Comparison of ENCODE assay signal across 8 mouse cellular contexts in genomic region chr11:11844367-11844971, GRCm38 (mm10). TPM values are rescaled to one million over a fixed set of nuclear protein-coding genes. Genes with fewer than 3 reads are reported as not detected.
DNase-seq lines count a peak whose midpoint lies in the region; ATAC-seq and TF ChIP-seq lines count a peak whose summit lies in the region.

No protein-coding gene starts in this region.

- no peaks in the 10 kb centered on the region for H3K36me3 ChIP-seq in hindbrain, postnatal 0 days (ENCODE audit: insufficient read depth, low read length)
- H3K36me3 ChIP-seq in liver, embryonic 12.5 days = no peaks in the 10 kb centered on the region
- H3K36me3 ChIP-seq in neural tube, embryonic 14.5 days (ENCODE audit: control insufficient read depth, insufficient read depth, low read length) = no peaks in the 10 kb centered on the region

- no peak overlapping the region for H3K4me2 ChIP-seq in hindbrain, postnatal 0 days (ENCODE audit: low read depth, low read length)
- H3K4me2 ChIP-seq in liver, embryonic 12.5 days = no peak overlapping the region
- no peak overlapping the region for H3K4me2 ChIP-seq in neural tube, embryonic 14.5 days (ENCODE audit: low read depth, low read length)

- DNase-seq in CD4-positive, CD25-positive, alpha-beta regulatory T cell, adult 2 months (ENCODE audit: low read depth, low spot score) = peak; percentile 25
- peak; percentile 57 for DNase-seq in cerebellum, adult 9-11 months
- DNase-seq in gastrocnemius, postnatal 14 days = peak; percentile 93
- DNase-seq in hindbrain, postnatal 0 days (ENCODE audit: low spot score) = peak; percentile 81
- no peak for DNase-seq in spleen, adult 12 weeks (ENCODE audit: low spot score)

- H3K27ac ChIP-seq in hindbrain, postnatal 0 days = peak overlapping the region; percentile 48; the same call in 1 of the 2 replicates
- H3K27ac ChIP-seq in liver, embryonic 12.5 days = no peak overlapping the region
- no peak overlapping the region for H3K27ac ChIP-seq in neural tube, embryonic 14.5 days (ENCODE audit: low read depth, low read length)

- 26% methylated on average over 13 of the region's 13 CpGs for WGBS in hindbrain, postnatal 0 days
- 57% methylated on average over 13 of the region's 13 CpGs for WGBS in liver, embryonic 12.5 days (ENCODE audit: insufficient replicate concordance)
- WGBS in neural tube, embryonic 14.5 days = 36% methylated on average over 13 of the region's 13 CpGs

- peak; percentile 76 for TF ChIP-seq CTCF in hindbrain, postnatal 0 days (IDR thresholded peaks at IDR 0.05; ENCODE audit: low read depth)

- intact Hi-C loops in gastrocnemius, postnatal 14 days (cut with DNase I; ENCODE audit: low total_unique reads) = no loop called here

- H3K4me1 ChIP-seq in hindbrain, postnatal 0 days (ENCODE audit: insufficient read depth, low read length) = no peaks in the 10 kb centered on the region
- H3K4me1 ChIP-seq in liver, embryonic 12.5 days = peaks cover 51% of the 10 kb centered on the region
- no peaks in the 10 kb centered on the region for H3K4me1 ChIP-seq in neural tube, embryonic 14.5 days (ENCODE audit: control insufficient read depth, insufficient read depth, low read length)

- no peak overlapping the region for H3K9ac ChIP-seq in hindbrain, postnatal 0 days (replicated peaks; ENCODE audit: low read length)
- H3K9ac ChIP-seq in liver, embryonic 12.5 days = no peak overlapping the region
- no peak overlapping the region for H3K9ac ChIP-seq in neural tube, embryonic 14.5 days (replicated peaks; ENCODE audit: low read depth, low read length)

- no peaks in the 10 kb centered on the region for H3K27me3 ChIP-seq in hindbrain, postnatal 0 days (ENCODE audit: insufficient read depth, low read length)
- peaks cover 10% of the 10 kb centered on the region; the same call in 1 of the 2 replicates for H3K27me3 ChIP-seq in liver, embryonic 12.5 days (replicated peaks)
- H3K27me3 ChIP-seq in neural tube, embryonic 14.5 days (ENCODE audit: control insufficient read depth, insufficient read depth, low read length) = no peaks in the 10 kb centered on the region

- H3K4me3 ChIP-seq in hindbrain, postnatal 0 days (ENCODE audit: low read length) = no peak overlapping the region
- no peak overlapping the region for H3K4me3 ChIP-seq in liver, embryonic 12.5 days
- H3K4me3 ChIP-seq in neural tube, embryonic 14.5 days (ENCODE audit: low read depth, low read length) = no peak overlapping the region

- no peaks in the 10 kb centered on the region for H3K9me3 ChIP-seq in hindbrain, postnatal 0 days (ENCODE audit: low read length)
- H3K9me3 ChIP-seq in liver, embryonic 12.5 days (replicated peaks) = no peaks in the 10 kb centered on the region
- no peaks in the 10 kb centered on the region for H3K9me3 ChIP-seq in neural tube, embryonic 14.5 days (ENCODE audit: control insufficient read depth, low read length)

- no peak for ATAC-seq in CD4-positive, CD25-positive, alpha-beta regulatory T cell, adult 4 months
- ATAC-seq in hindbrain, postnatal 0 days = peak; percentile 94
- peak; percentile 20; the same call in 1 of the 2 replicates for ATAC-seq in liver, embryonic 12.5 days
- peak; percentile 87 for ATAC-seq in neural tube, embryonic 14.5 days (ENCODE audit: low read depth)

RNA-seq across cellular contexts. Expression of gene Fignl1, which starts 35.7 kb away (rescaled TPM):
- polyA plus RNA-seq in CD4-positive, CD25-positive, alpha-beta regulatory T cell, adult 4 months (2017; shearing (Covaris generic)) = 10 to 100 TPM in 1 of 2 experiments, 1 to 10 TPM in 1; 8.3 to 13.4 TPM
- total RNA-seq in gastrocnemius, postnatal 14 days (2021) = 1 to 10 TPM; 1.5 to 2.9 TPM
- 10.7 and 11.3 TPM in 2 replicates for total RNA-seq in hindbrain, postnatal 0 days (2014; rRNA removed)
- polyA plus RNA-seq in hindbrain, postnatal 0 days (2015; fragmentation: Nextera tagmentation; extraction: Ambion mirVana) = 7.0 and 8.8 TPM in 2 replicates
- polyA plus RNA-seq in liver, embryonic 12.5 days (2016; fragmentation: Nextera tagmentation; extraction: Ambion mirVana) = 126 and 130 TPM in 2 replicates
- 8.0 and 9.5 TPM in 2 replicates for polyA plus RNA-seq in neural tube, embryonic 14.5 days (2014; fragmentation: Nextera tagmentation; extraction: Ambion mirVana)

RNA-seq across cellular contexts. Expression of gene Ddc, which starts 53.5 kb away (rescaled TPM):
- 1 to 10 TPM; 5.1 to 5.2 TPM for polyA plus RNA-seq in CD4-positive, CD25-positive, alpha-beta regulatory T cell, adult 4 months (2017; shearing (Covaris generic))
- total RNA-seq in gastrocnemius, postnatal 14 days (2021) = 10 to 100 TPM; 20.5 to 28.2 TPM
- 11.4 and 13.7 TPM in 2 replicates for total RNA-seq in hindbrain, postnatal 0 days (2014; rRNA removed)
- polyA plus RNA-seq in hindbrain, postnatal 0 days (2015; fragmentation: Nextera tagmentation; extraction: Ambion mirVana) = 15.4 and 20.5 TPM in 2 replicates
- polyA plus RNA-seq in liver, embryonic 12.5 days (2016; fragmentation: Nextera tagmentation; extraction: Ambion mirVana) = 9.3 and 10.4 TPM in 2 replicates
- polyA plus RNA-seq in neural tube, embryonic 14.5 days (2014; fragmentation: Nextera tagmentation; extraction: Ambion mirVana) = 2.7 and 3.5 TPM in 2 replicates
